Mouse (Mus musculus): ENCODE measurements around the gene Wwc1. TPM values are rescaled to one million over a fixed set of nuclear protein-coding genes. Genes with fewer than 3 reads are reported as not detected.

Gene Wwc1
- polyA plus RNA-seq, 1 experiment = 55.9 TPM

GRCm38 (mm10) chr11:35866140-35866539 lies 114.2 kb downstream of the Wwc1 start:
- Histone ChIP-seq H3K4me3 (ENCODE audit: low read depth, low read length) (no peak overlapping the region), H3K4me1 (ENCODE audit: control insufficient read depth, insufficient read depth, insufficient read length, low read length) (no peaks in the 10 kb centered on the region), H3K36me3 (ENCODE audit: control insufficient read depth, insufficient read depth, low read length) (peaks cover 24% of the 10 kb centered on the region), H3K27me3 (ENCODE audit: control insufficient read depth, insufficient read depth, low read length) (no peaks in the 10 kb centered on the region), H3K27ac (ENCODE audit: insufficient read depth, low read depth, low read length) (no peak overlapping the region)
- WGBS = 83% methylated on average over 7 of the region's 7 CpGs
- TF ChIP-seq CTCF (IDR thresholded peaks at IDR 0.05; ENCODE audit: extremely low read depth, insufficient read length, insufficient replicate concordance, low read depth, low read length) (no peak), POLR2A (IDR thresholded peaks at IDR 0.05; ENCODE audit: low read depth, low read length) (no peak)

- H3K4me1 ChIP-seq (ENCODE audit: control insufficient read depth, insufficient read depth, insufficient read length, low read length) = no peaks in the 10 kb centered on the region
- whole genome bisulfite sequencing = 66% methylated on average over 9 of the region's 9 CpGs
- TF ChIP-seq POLR2A (IDR thresholded peaks at IDR 0.05; ENCODE audit: low read depth, low read length) (no peak), CTCF (IDR thresholded peaks at IDR 0.05; ENCODE audit: extremely low read depth, insufficient read length, insufficient replicate concordance, low read depth, low read length) (no peak)
- no peak overlapping the region for H3K27ac ChIP-seq (ENCODE audit: insufficient read depth, low read depth, low read length)
- H3K27me3 ChIP-seq (ENCODE audit: control insufficient read depth, insufficient read depth, low read length) = no peaks in the 10 kb centered on the region
- H3K36me3 ChIP-seq (ENCODE audit: control insufficient read depth, insufficient read depth, low read length) = peaks cover 20% of the 10 kb centered on the region
- no peak overlapping the region for H3K4me3 ChIP-seq (ENCODE audit: low read depth, low read length)
Measured at GRCm38 (mm10) chr11:35864981-35865604, 115.2 kb downstream of the Wwc1 start.

DNA sequence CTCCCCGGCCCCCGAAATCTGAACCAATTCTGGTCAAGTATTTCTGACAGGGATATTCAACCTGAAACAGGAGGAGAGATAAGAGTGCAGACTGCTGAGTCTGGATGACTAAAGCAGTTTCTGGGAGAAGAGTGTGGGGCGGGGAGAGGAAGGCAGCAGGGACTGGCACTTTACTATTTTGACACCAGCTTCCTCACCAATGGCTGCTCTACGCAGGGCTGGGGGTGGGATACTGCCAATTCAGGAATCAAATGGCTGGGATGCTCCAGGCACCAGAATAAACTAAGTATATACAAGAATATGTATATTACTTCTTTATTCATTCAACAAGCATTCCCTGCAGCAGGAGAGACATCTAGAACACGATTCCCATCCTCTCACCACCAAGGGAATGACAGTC lies 116.7 kb downstream of the Wwc1 start:
- H3K27me3 ChIP-seq (ENCODE audit: control insufficient read depth, insufficient read depth, low read length) = no peaks in the 10 kb centered on the region
- H3K4me3 ChIP-seq (ENCODE audit: low read depth, low read length) = no peak overlapping the region
- no peak for TF ChIP-seq POLR2A (IDR thresholded peaks at IDR 0.05; ENCODE audit: low read depth, low read length)
- TF ChIP-seq CTCF (IDR thresholded peaks at IDR 0.05; ENCODE audit: extremely low read depth, insufficient read length, insufficient replicate concordance, low read depth, low read length) = no peak
- H3K4me1 ChIP-seq (ENCODE audit: control insufficient read depth, insufficient read depth, insufficient read length, low read length) = no peaks in the 10 kb centered on the region
- WGBS = 91% methylated on average over 5 of the region's 5 CpGs
- H3K27ac ChIP-seq (ENCODE audit: insufficient read depth, low read depth, low read length) = no peak overlapping the region
- H3K36me3 ChIP-seq (ENCODE audit: control insufficient read depth, insufficient read depth, low read length) = peaks cover 16% of the 10 kb centered on the region

- no peaks in the 10 kb centered on the region for H3K27me3 ChIP-seq (ENCODE audit: control insufficient read depth, insufficient read depth, low read length)
- H3K36me3 ChIP-seq (ENCODE audit: control insufficient read depth, insufficient read depth, low read length) = peaks cover 12% of the 10 kb centered on the region
- TF ChIP-seq CTCF (IDR thresholded peaks at IDR 0.05; ENCODE audit: extremely low read depth, insufficient read length, insufficient replicate concordance, low read depth, low read length) = no peak
- TF ChIP-seq POLR2A (IDR thresholded peaks at IDR 0.05; ENCODE audit: low read depth, low read length) = no peak
- H3K27ac ChIP-seq (ENCODE audit: insufficient read depth, low read depth, low read length) = no peak overlapping the region
- H3K4me3 ChIP-seq (ENCODE audit: low read depth, low read length) = no peak overlapping the region
- WGBS = 55% methylated on average over 12 of the region's 12 CpGs
- H3K4me1 ChIP-seq (ENCODE audit: control insufficient read depth, insufficient read depth, insufficient read length, low read length) = no peaks in the 10 kb centered on the region
Measured at GRCm38 (mm10) chr11:35857395-35858067, 122.8 kb downstream of the Wwc1 start.

DNA sequence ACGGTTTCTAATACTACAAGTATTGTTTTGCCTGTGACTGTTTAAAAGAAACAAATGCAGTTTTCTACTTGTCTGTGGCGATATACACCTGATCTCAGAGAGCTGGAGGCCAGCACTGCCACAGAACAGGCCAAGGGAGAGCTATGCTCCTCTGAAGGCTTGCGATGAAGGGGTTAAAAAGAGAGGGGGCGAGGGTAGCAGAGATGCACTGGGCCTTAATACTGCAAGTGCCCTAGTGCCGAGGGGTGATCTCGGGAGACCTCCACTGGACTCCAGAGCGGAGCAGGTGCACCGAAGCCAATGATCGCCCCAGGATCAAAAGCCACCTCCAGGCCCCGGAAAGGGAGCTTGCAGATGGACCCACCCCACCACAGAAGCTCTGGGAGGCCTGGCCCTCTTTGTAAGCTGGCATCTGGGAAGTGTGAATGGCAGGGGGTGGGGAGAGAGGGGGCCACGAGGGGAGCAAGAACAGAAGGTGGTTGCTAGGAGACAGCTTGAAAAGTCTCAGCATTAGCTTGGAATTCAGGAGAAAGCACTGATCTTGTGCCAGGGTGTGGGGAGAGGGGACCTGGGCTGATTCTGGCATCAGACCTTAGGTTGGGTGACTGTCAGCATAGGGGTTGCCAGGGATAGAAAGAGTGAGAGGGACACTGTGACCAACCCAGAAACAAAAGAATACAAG lies 123.8 kb downstream of the Wwc1 start:
- Histone ChIP-seq H3K36me3 (ENCODE audit: control insufficient read depth, insufficient read depth, low read length) (peaks cover 20% of the 10 kb centered on the region), H3K27ac (ENCODE audit: insufficient read depth, low read depth, low read length) (no peak overlapping the region), H3K4me1 (ENCODE audit: control insufficient read depth, insufficient read depth, insufficient read length, low read length) (no peaks in the 10 kb centered on the region), H3K27me3 (ENCODE audit: control insufficient read depth, insufficient read depth, low read length) (no peaks in the 10 kb centered on the region), H3K4me3 (ENCODE audit: low read depth, low read length) (no peak overlapping the region)
- WGBS = 78% methylated on average over 11 of the region's 11 CpGs
- no peak for TF ChIP-seq POLR2A (IDR thresholded peaks at IDR 0.05; ENCODE audit: low read depth, low read length)
- TF ChIP-seq CTCF (IDR thresholded peaks at IDR 0.05; ENCODE audit: extremely low read depth, insufficient read length, insufficient replicate concordance, low read depth, low read length) = no peak

DNA sequence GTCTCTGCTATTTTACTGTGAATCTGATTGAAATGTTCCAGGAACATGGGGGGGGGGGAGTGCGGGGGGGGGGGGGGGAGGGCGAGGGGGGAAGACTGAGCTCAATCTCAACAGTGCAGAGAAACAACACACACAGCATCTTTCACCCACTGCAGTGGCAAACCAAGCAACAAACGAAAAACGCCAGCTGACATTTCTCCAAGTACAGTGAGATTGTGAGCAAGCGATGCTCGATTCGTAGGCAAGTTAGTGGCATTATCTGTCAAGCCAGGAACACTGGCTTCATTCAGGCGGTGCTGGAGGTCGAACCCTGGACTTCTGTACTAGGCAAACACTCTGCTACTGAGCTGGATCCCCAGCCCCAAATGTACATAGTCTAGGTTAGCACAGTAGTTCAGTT lies 124.8 kb downstream of the Wwc1 start:
- Histone ChIP-seq H3K4me3 (ENCODE audit: low read depth, low read length) (no peak overlapping the region), H3K4me1 (ENCODE audit: control insufficient read depth, insufficient read depth, insufficient read length, low read length) (no peaks in the 10 kb centered on the region), H3K27me3 (ENCODE audit: control insufficient read depth, insufficient read depth, low read length) (no peaks in the 10 kb centered on the region), H3K27ac (ENCODE audit: insufficient read depth, low read depth, low read length) (no peak overlapping the region), H3K36me3 (ENCODE audit: control insufficient read depth, insufficient read depth, low read length) (peaks cover 21% of the 10 kb centered on the region)
- 90% methylated on average over 7 of the region's 9 CpGs for WGBS
- TF ChIP-seq POLR2A (IDR thresholded peaks at IDR 0.05; ENCODE audit: low read depth, low read length) (no peak), CTCF (IDR thresholded peaks at IDR 0.05; ENCODE audit: extremely low read depth, insufficient read length, insufficient replicate concordance, low read depth, low read length) (no peak)

GRCm38 (mm10) chr11:35854941-35855340 lies 125.4 kb downstream of the Wwc1 start:
- Histone ChIP-seq H3K27ac (ENCODE audit: insufficient read depth, low read depth, low read length) (no peak overlapping the region), H3K27me3 (ENCODE audit: control insufficient read depth, insufficient read depth, low read length) (no peaks in the 10 kb centered on the region), H3K4me1 (ENCODE audit: control insufficient read depth, insufficient read depth, insufficient read length, low read length) (no peaks in the 10 kb centered on the region), H3K36me3 (ENCODE audit: control insufficient read depth, insufficient read depth, low read length) (peaks cover 21% of the 10 kb centered on the region), H3K4me3 (ENCODE audit: low read depth, low read length) (no peak overlapping the region)
- TF ChIP-seq POLR2A (IDR thresholded peaks at IDR 0.05; ENCODE audit: low read depth, low read length) = no peak
- TF ChIP-seq CTCF (IDR thresholded peaks at IDR 0.05; ENCODE audit: extremely low read depth, insufficient read length, insufficient replicate concordance, low read depth, low read length) = no peak
- 86% methylated on average over 5 of the region's 5 CpGs for WGBS
